13 mouse cellular contexts compared by ENCODE assay signal in genomic region chr11:51565062-51565461, GRCm38 (mm10). TPM values are rescaled to one million over a fixed set of nuclear protein-coding genes. Genes with fewer than 3 reads are reported as not detected.
DNase-seq lines count a peak whose midpoint lies in the region; ATAC-seq and TF ChIP-seq lines count a peak whose summit lies in the region.
"Had no signal": no experiment of that assay in that cellular context is flagged by ENCODE, and none has a peak within 500 bp of the region (broad histone marks: within the 10 kb centered on the region; RNA-seq: fewer than 3 reads in every experiment).

No protein-coding gene starts in this region.

- no peak for TF ChIP-seq POLR2A in kidney, adult 2 months (IDR thresholded peaks at IDR 0.05; ENCODE audit: low read depth, low read length)

- no peaks in the 10 kb centered on the region; the same call in 1 of the 2 replicates for H3K4me1 ChIP-seq in heart, embryonic 10.5 days
- no peaks in the 10 kb centered on the region for H3K4me1 ChIP-seq in kidney, adult 2 months (ENCODE audit: control insufficient read depth, insufficient read depth, low read length)
- H3K4me1 ChIP-seq in liver, postnatal 0 days (ENCODE audit: insufficient read depth), result no peaks in the 10 kb centered on the region
- H3K4me1 ChIP-seq: heart, embryonic 15.5 days; midbrain, embryonic 15.5 days; neural tube, embryonic 15.5 days had no signal

- no peak overlapping the region for H3K4me2 ChIP-seq in liver, postnatal 0 days (ENCODE audit: low read depth, low read length)
- H3K4me2 ChIP-seq: heart, embryonic 15.5 days; lung, embryonic 14.5 days; midbrain, embryonic 15.5 days; neural tube, embryonic 15.5 days had no signal

- no peak for TF ChIP-seq CTCF in kidney, adult 2 months (conservative IDR thresholded peaks at IDR 0.05; ENCODE audit: insufficient read depth, insufficient read length, low read depth, low read length)
- peak; percentile 13; the same call in 1 of the 2 replicates for TF ChIP-seq CTCF in liver, postnatal 0 days (IDR thresholded peaks at IDR 0.05; ENCODE audit: low read depth)

- no peaks in the 10 kb centered on the region for H3K27me3 ChIP-seq in heart, embryonic 10.5 days (ENCODE audit: insufficient read depth, poor library complexity, severe bottlenecking)
- no peaks in the 10 kb centered on the region for H3K27me3 ChIP-seq in kidney, adult 2 months (replicated peaks; ENCODE audit: control insufficient read depth, insufficient read depth, low read length)
- H3K27me3 ChIP-seq in liver, postnatal 0 days (ENCODE audit: insufficient read depth, low read length), result no peaks in the 10 kb centered on the region
- H3K27me3 ChIP-seq: heart, embryonic 15.5 days; midbrain, embryonic 15.5 days; neural tube, embryonic 15.5 days had no signal

- DNase-seq in heart, adult 11 months, result peak; percentile 93
- DNase-seq in heart, embryonic 10.5 days (ENCODE audit: low spot score), result no peak
- DNase-seq in Muller cell, postnatal 12 days (ENCODE audit: inconsistent ontology term), result peak; percentile 18
- DNase-seq in kidney, adult 2 months, result peak; percentile 76
- peak; percentile 49 for DNase-seq in liver, postnatal 0 days
- no peak for DNase-seq in embryo, embryonic 9.5 days (ENCODE audit: extremely low spot score)
- no peak for DNase-seq in frontal cortex, adult 2 months (ENCODE audit: extremely low spot score in 1 of 2, low spot score in 1 of 2)
- no peak for DNase-seq in frontal cortex, postnatal 14 days (ENCODE audit: low spot score in 2 of 2)
- DNase-seq: cerebellum, adult 9-10 months; lung, embryonic 14.5 days had no signal

- H3K9ac ChIP-seq in liver, postnatal 0 days (replicated peaks), result no peak overlapping the region
- H3K9ac ChIP-seq: heart, embryonic 15.5 days; lung, embryonic 14.5 days; midbrain, embryonic 15.5 days; neural tube, embryonic 15.5 days had no signal

- H3K27ac ChIP-seq in heart, embryonic 10.5 days, result no peak overlapping the region
- H3K27ac ChIP-seq in kidney, adult 2 months (ENCODE audit: insufficient read depth, low read depth, low read length), result no peak overlapping the region
- H3K27ac ChIP-seq in liver, postnatal 0 days (ENCODE audit: low read depth), result no peak overlapping the region
- H3K27ac ChIP-seq: heart, embryonic 15.5 days; midbrain, embryonic 15.5 days; neural tube, embryonic 15.5 days had no signal

- H3K4me3 ChIP-seq in heart, embryonic 10.5 days, result no peak overlapping the region
- no peak overlapping the region for H3K4me3 ChIP-seq in kidney, adult 2 months (ENCODE audit: insufficient read depth, low read depth, low read length)
- H3K4me3 ChIP-seq in liver, postnatal 0 days (ENCODE audit: low read depth, low read length), result no peak overlapping the region
- H3K4me3 ChIP-seq: heart, embryonic 15.5 days; midbrain, embryonic 15.5 days; neural tube, embryonic 15.5 days had no signal

- H3K36me3 ChIP-seq in heart, embryonic 10.5 days, result no peaks in the 10 kb centered on the region; the same call in 1 of the 2 replicates
- H3K36me3 ChIP-seq in kidney, adult 2 months (ENCODE audit: control insufficient read depth, insufficient read depth, low read length), result no peaks in the 10 kb centered on the region
- H3K36me3 ChIP-seq in liver, postnatal 0 days (replicated peaks; ENCODE audit: insufficient read depth, low read length), result no peaks in the 10 kb centered on the region
- H3K36me3 ChIP-seq: heart, embryonic 15.5 days; midbrain, embryonic 15.5 days; neural tube, embryonic 15.5 days had no signal

- ATAC-seq in liver, postnatal 0 days, result peak; percentile 72
- ATAC-seq: midbrain, embryonic 15.5 days had no signal

- no peak for TF ChIP-seq EP300 in liver, postnatal 0 days (IDR thresholded peaks at IDR 0.05; ENCODE audit: low read depth)

- WGBS in heart, embryonic 10.5 days, result 35% methylated on average over 3 of the region's 3 CpGs
- 34% methylated on average over 3 of the region's 3 CpGs for WGBS in kidney, adult 2 months
- 11% methylated on average over 3 of the region's 3 CpGs for WGBS in liver, postnatal 0 days (ENCODE audit: insufficient replicate concordance)

- H3K9me3 ChIP-seq in heart, embryonic 10.5 days, result no peaks in the 10 kb centered on the region
- H3K9me3 ChIP-seq in liver, postnatal 0 days (ENCODE audit: low read length), result no peaks in the 10 kb centered on the region
- H3K9me3 ChIP-seq: heart, embryonic 15.5 days; midbrain, embryonic 15.5 days; neural tube, embryonic 15.5 days had no signal

RNA-seq across cellular contexts. Expression of gene Phykpl, which starts 19.5 kb away (rescaled TPM):
- polyA plus RNA-seq in heart, embryonic 10.5 days (2016; fragmentation: Nextera tagmentation; extraction: Ambion mirVana), result 18.1 and 18.2 TPM in 2 replicates
- 28.5 and 34.5 TPM in 2 replicates for polyA plus RNA-seq in kidney, adult 2 months (2012; rRNA removed)
- 14.5 TPM in 2 replicates for polyA plus RNA-seq in liver, postnatal 0 days (2015; fragmentation: Nextera tagmentation; extraction: Ambion mirVana)
- polyA plus RNA-seq in frontal cortex, adult 2 months (2012; rRNA removed), result 8.2 and 10.0 TPM in 2 replicates

RNA-seq across cellular contexts. Expression of gene Hnrnpab, which starts 41.6 kb away (rescaled TPM):
- 341 and 617 TPM in 2 replicates for polyA plus RNA-seq in heart, embryonic 10.5 days (2016; fragmentation: Nextera tagmentation; extraction: Ambion mirVana)
- 116 and 138 TPM in 2 replicates for polyA plus RNA-seq in kidney, adult 2 months (2012; rRNA removed)
- polyA plus RNA-seq in liver, postnatal 0 days (2015; fragmentation: Nextera tagmentation; extraction: Ambion mirVana), result 114 and 130 TPM in 2 replicates
- 127 and 135 TPM in 2 replicates for polyA plus RNA-seq in frontal cortex, adult 2 months (2012; rRNA removed)

RNA-seq across cellular contexts. Expression of gene Nhp2, which starts 54.5 kb away (rescaled TPM):
- polyA plus RNA-seq in heart, embryonic 10.5 days (2016; fragmentation: Nextera tagmentation; extraction: Ambion mirVana), result 154 and 210 TPM in 2 replicates
- 44.6 and 49.8 TPM in 2 replicates for polyA plus RNA-seq in kidney, adult 2 months (2012; rRNA removed)
- polyA plus RNA-seq in liver, postnatal 0 days (2015; fragmentation: Nextera tagmentation; extraction: Ambion mirVana), result 70.1 and 76.2 TPM in 2 replicates
- polyA plus RNA-seq in frontal cortex, adult 2 months (2012; rRNA removed), result 64.6 and 68.5 TPM in 2 replicates

Comparison
In these comparisons a context has a peak if more than half of its experiments do, and no peak if none do; other contexts are left out.
1. DNase-seq: peak in heart, adult 11 months (single experiment), Muller cell, postnatal 12 days (single experiment), kidney, adult 2 months (single experiment) and liver, postnatal 0 days (single experiment); none in heart, embryonic 10.5 days (single experiment), embryo, embryonic 9.5 days (single experiment), frontal cortex, adult 2 months (0 of 2) and frontal cortex, postnatal 14 days (0 of 2).